Mouse (Mus musculus) gastrocnemius, adult 18-20 months (tissue): ENCODE results near the gene Mbtps2. TPM values are rescaled to one million over a fixed set of nuclear protein-coding genes. Genes with fewer than 3 reads are reported as not detected.

ENCODE experiments used
- DNase-seq: peaks from one replicate; pipeline ENCODE4 v3.0.0; 2021; ENCODE audit warnings: low spot score
- total RNA-seq, 2 experiments: library from RNA; stranded (reverse); gene quantifications; 2 replicates each; pipeline ENCODE4 v1.2.3; 2021

Gene Mbtps2
- total RNA-seq, 2 experiments from 2014 or later: 14.0 to 15.2 TPM

GRCm38 (mm10) chrX:157504506-157504905, 94.0 kb downstream of the Mbtps2 start:
- peak; percentile 20 for DNase-seq

- no peak for DNase-seq
Observed at GRCm38 (mm10) chrX:157501871-157502270, 96.6 kb downstream of the Mbtps2 start.

- DNase-seq: no peak
Observed at GRCm38 (mm10) chrX:157500004-157500403, 98.5 kb downstream of the Mbtps2 start.

GRCm38 (mm10) chrX:157493159-157493558, 105.4 kb downstream of the Mbtps2 start:
- DNase-seq: no peak

GRCm38 (mm10) chrX:157491944-157492726, 106.4 kb downstream of the Mbtps2 start, which contains the start of gene Sms:
Sms (minus strand) TSS chrX:157492287.
- peak; percentile 41 for DNase-seq

DNA sequence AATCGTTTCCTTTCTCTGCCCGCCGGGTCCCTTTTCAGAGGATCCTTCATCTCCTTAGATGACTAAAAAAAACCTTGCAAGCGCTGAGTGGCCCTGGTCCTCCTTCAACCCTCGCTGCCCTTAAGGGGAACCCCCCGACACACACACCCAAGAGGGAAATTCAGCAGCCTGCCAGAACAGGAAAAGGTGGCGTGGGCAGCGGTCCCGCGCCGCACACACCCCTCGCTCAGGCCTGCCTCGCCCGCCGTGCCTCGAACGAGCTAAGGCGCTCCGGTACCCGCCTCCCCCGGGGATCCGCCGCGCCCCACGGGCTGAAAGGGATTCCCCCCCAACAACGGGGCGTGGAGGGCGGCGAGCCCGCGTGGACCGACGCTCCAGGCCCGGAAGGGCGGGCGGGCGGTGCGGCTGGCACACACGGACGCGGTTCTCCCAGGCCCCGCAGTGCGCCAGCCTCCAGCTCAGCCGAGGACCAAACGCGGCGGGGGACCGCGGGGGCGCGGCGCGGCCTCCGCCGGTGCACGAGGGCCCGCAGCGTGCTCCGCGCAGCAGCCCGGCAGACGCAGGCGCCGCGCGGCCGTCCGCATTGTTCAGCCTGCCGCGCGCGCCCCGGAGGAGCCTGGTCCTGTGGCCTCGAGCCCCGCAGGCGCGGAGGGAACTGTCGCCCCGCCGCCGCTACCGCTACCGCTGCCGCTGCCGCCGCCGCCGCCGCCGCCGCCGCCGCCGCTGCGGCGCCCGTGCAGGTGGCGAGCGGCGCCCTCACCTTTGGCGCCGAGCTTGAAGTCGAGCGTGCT, 107.2 kb downstream of the Mbtps2 start:
- no peak for DNase-seq

- no peak for DNase-seq
Observed at GRCm38 (mm10) chrX:157490769-157491144, 107.8 kb downstream of the Mbtps2 start.

- no peak for DNase-seq
Observed at GRCm38 (mm10) chrX:157489871-157490721, 108.4 kb downstream of the Mbtps2 start.

DNA sequence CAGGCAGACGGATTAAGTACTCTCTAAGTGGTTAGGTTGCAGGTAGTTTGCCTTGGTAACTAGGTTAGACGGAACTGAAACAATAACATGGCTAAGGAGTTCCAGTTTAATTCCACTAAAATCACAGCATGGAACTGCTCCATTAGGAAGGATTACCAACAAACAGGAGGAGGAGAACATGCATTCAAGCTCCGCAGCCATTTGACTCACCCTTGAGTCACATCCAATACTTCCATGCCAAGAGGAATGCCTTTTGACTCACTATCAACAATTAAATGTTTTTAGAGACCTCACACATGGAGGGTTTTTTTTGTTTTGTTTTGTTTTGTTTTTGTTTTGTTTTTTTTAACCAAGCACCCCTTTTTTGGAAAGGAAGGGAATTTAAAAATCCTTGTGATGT, 109.7 kb downstream of the Mbtps2 start:
- no peak for DNase-seq

DNA sequence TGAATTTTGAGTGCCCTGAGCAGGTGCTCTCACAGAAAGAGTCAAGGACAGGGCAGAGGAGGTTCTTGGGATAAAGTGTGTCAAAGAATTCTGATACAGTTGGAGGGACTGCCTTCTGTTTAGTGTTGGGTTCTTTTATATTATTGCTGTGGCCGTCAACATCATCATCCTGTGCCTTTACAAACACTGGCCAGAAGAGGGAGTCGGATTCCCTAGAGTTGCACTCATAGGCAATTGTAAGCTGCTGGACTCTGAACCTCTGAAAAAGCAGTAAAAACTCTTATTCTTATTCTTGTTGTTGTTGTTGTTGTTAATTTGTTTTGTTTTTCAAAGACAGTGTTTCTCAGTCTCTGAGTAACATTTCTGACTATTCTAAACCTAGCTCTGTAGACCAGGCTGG, 111.8 kb downstream of the Mbtps2 start:
- peak; percentile 48 for DNase-seq

Other genes with a start within 250 kb of the Mbtps2 start
- gene Phex, start 183.4 kb downstream of the Mbtps2 start, total RNA-seq: under 1 TPM; 0.16 to 0.45 TPM
- gene Sms, start 106.4 kb downstream of the Mbtps2 start, total RNA-seq: 10 to 100 TPM; 65.2 to 78.9 TPM
- under 1 TPM; 0.53 to 0.59 TPM for gene Yy2, start 29.7 kb downstream of the Mbtps2 start, total RNA-seq
- 100 to 1,000 TPM; 352 to 355 TPM for gene Smpx, start 100.2 kb upstream of the Mbtps2 start, total RNA-seq
- 10 to 100 TPM; 21.9 to 29.9 TPM for gene Klhl34, start 219.7 kb upstream of the Mbtps2 start, total RNA-seq